Mouse (Mus musculus) kidney, adult 8-10 months (tissue): ENCODE measurements around the gene Ube2j2.

ENCODE experiments used
- DNase-seq, 2 experiments: peaks; one replicate each; pipeline ENCODE4 v3.0.0; 2022

The Ube2j2 gene

GRCm38 (mm10) chr4:155964396-155964795 is 20.8 kb downstream of the Ube2j2 start:
- DNase-seq = peak; percentile 39 to 54

DNA sequence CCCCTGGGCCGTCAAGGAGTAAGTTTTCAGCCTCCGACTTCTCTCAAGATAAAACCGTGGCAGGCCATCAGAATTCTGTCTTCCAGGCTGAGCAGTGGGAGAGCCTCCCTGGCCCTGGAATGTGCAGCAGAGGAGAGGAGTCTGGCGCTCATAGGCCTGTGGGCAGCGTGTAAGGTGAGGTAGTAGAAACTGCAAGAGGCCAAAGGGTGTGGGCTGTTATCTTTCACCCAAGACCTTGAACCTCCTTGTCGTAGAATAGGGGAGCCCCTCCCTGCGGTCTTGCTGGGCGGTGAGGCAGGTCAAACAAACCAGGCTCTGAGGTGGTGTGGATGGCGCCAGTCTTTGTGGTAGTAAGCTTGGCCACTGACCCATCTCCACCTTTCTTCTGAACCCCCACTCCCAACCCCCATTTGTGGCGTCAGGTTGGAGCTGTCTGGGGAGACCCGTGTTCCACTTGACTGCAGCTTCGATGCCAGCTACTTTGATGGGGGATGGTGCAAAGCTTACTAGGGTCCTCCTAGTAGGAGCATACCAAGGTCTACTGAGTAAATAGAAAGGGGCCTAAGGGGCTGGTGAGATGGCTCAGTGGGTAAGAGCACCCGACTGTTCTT is 25.5 kb downstream of the Ube2j2 start:
- no peak for DNase-seq

DNA sequence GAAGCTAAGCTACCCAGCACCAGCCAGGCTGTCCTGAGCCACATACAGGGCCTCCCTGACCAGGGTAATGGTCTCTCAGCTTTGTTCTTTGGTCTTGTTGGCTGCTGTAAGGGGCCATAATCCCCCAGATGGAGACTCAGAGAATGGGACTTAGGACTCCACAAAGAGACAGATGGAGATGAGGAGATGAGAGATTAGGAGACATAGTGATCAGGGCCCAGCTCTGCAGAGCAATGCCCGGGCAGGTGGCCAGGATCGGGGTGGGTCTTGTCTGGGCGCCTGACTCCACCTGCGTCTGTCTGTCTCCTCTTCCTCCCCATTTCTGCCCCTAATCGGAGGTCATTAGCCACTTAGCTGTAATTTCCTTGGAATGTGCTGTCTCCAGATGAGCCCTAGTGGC is 26.7 kb downstream of the Ube2j2 start:
- DNase-seq = no peak

GRCm38 (mm10) chr4:155972651-155973050 is 29.0 kb downstream of the Ube2j2 start:
- no peak for DNase-seq

DNA sequence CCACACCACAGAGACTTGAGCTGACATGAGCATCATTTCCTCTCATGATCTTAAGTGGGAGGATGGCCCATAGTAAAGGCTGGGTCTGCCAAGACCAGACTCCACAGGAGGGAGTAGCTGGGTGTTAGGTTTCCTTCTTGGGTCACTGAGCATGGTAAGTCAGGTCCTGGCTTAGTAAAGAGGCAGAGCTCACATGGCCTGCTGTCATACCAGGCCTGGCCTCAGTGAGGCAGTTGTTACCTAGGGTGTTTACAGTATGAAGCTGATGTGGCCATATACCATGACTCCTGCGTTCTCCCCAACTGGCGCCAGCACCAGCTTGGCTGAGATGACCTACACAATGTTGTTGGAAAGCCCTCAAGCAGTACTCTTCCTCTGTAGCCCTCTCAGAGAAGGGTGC is 29.6 kb downstream of the Ube2j2 start:
- DNase-seq = no peak

DNA sequence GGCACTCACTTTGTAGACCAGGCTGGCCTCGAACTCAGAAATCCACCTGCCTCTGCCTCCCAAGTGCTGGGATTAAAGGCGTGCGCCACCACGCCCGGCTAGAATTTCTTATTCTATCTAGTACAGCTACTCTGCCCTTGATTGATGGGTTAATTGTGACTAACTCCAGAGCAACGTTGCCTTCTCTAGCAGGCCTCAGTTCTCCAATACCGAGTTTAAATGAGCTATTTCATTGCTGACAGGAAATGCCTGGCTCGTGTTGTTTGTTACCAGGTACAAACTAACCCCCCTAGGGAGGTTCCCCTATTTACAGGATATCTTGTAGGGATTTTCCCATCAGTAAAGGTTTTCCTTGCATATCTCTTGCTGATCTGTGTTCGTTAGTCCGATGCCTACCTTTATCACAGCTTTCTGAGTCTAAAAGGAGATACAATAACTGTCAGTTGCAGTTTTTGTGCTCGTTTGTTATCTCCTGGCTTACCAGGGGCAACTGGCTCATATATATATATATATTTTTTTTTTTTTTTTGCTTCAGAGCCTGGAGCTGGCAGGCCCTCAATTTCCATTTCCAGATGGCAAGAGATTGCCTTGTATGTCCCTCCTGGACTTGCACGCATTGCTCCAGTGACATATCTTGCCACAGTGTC is 37.9 kb downstream of the Ube2j2 start:
- no peak for DNase-seq

GRCm38 (mm10) chr4:155983788-155984187 is 40.2 kb downstream of the Ube2j2 start:
- no peak for DNase-seq

- peak in 1 of 2 experiments; percentile 24 for DNase-seq
These were observed 47.7 kb downstream of the Ube2j2 start for GRCm38 (mm10) chr4:155991211-155991907.

GRCm38 (mm10) chr4:155991908-155992230 is 48.2 kb downstream of the Ube2j2 start:
- no peak for DNase-seq

- peak; percentile 80 to 82 for DNase-seq
These were observed 48.7 kb downstream of the Ube2j2 start, which contains the start of the genes B3galt6 and Sdf4 for GRCm38 (mm10) chr4:155992241-155992905. Gene B3galt6, minus strand, starts transcription at chr4:155992649. Gene Sdf4, plus strand, starts transcription at chr4:155992872.

DNA sequence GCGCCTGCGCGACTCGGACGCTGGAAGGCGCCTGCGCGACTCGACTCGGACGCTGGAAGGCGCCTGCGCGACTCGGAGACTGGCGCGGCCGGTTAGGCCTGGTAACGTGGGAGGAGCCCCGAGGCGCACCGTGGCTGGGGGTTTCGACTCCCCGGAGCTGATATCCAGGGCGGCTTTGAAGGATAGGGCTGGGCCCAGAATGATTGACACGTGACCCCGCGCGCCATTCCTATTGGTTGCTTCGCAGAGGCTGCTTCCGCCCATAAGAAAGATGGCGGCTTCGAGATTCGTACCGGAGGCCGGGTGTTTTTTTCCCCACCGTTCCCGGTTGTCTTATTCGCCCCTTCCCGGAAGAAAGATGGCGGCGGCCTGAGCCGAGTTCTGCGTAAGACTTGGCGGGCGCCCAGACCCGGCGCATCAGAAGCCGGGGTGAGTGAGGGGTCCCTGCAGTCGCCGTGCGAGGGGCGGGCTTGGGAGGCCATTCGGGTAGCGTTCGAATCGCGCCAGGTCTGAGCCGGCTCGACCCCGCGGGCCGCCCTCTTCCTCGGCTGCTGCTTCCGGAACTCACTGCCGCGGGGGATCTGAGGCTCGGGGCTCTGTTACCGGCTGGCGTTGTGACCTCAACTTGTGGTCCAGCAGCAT is 49.4 kb downstream of the Ube2j2 start:
- peak; percentile 95 to 98 for DNase-seq

DNA sequence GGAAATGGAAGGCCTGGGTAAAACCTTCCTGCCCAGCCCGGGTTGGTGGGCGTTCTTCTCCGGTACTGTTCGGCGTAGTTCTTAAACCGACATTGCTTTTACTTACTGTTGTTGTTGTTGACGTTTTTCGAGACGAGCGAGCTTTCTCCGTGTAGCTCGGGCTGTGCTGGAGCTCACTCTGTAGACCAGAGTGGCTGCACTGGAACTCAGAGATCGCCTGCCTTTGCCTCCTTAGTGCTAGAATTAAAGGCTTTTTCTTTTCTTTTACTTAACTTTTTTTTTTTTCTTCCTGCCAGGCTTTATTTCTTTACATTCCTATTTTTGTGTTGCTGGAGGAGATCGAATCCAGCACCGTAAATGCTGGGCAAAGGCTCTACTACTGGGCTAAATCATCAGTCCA is 50.0 kb downstream of the Ube2j2 start:
- DNase-seq = no peak

DNA sequence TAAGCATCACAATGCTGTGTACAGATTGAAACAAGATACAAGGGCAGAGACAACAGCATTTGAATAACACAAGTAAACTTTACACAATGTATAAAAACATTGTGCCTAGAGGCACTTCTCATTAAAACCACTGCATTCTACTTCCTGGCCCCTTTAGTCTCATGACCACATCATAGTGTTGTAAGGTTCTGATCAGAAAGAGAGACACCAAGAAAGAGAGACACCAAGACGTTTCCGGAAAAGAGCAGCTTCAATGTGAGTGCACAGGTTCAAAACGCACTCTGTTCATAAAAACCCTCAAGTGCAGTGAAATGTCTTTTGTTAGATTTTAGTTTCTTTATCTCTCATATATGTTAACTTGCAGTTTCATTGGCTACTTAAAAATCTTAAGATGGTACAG is 60.5 kb downstream of the Ube2j2 start:
- DNase-seq = no peak

GRCm38 (mm10) chr4:156008369-156008768 is 64.7 kb downstream of the Ube2j2 start:
- DNase-seq = no peak
